Mouse (Mus musculus): ENCODE results near the gene Zbtb32. TPM values are rescaled to one million over a fixed set of nuclear protein-coding genes. Genes with fewer than 3 reads are reported as not detected.

Zbtb32 gene
- total RNA-seq (2021) = 0.33 and 0.71 TPM in 2 replicates
- long read RNA-seq = 0 reads

DNA sequence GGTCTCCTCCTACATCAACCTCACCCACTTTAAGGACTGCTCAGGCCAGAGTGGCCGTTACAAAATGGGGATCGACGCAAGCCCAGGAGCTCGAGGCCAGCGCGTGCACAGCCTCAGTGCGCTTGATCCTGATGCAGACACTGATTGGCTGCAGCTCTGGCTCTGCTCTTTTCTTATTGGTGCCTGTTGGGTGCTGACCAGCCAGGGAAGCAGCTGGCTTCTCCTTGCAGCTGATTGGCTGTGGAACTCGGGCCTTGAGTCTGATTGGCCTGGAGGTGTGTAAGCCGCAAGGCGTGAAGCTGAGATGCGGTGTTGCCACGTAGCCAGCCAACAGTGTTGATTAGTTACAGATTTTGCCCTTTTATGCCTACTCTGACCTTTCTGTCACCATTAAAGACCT lies at the start of gene Zbtb32:
Gene Zbtb32 (minus strand): TSS at position 124 of the 400 bp plus-strand sequence.
- DNase-seq = no peak

DNA sequence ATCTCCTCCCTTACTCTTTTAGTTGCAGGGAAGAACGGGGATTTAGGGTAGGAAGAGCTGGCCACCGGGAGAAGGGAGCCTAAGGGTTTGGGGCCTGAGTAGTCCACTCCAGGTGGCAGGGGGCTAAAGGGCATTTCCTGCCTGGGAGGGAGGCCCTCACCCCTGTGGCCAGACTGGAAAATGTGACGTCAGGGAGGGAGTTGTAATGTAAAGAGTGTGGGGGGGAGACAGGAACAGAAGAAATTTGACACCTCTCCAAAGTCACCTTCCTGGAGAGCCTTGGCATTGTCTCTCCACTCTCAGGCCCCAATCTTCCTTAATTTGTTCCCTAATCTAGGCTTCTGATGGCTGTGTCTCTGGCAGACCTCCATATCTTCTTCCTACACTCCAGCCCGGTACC lies 40.4 kb upstream of the Zbtb32 start:
- DNase-seq = no peak

DNA sequence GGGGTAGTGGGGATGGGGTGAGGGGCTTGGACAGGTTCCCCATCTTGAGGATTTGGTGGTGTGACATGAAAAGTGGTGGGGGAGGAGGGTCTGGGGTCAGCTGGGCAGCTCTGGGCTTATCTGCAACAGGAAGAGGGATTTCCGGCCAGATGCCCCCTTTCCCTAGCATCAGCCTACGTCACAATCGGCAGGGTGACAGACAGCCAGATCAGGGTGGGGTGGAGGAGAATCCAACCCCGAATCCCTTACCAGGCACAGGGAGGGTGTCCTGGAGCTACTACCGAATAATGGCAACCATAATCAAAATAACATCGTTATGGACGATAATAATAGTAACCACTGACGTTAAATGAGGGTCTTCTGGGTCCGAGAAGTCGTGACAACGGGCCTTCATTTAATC lies 37.7 kb upstream of the Zbtb32 start:
- no peak for DNase-seq

DNA sequence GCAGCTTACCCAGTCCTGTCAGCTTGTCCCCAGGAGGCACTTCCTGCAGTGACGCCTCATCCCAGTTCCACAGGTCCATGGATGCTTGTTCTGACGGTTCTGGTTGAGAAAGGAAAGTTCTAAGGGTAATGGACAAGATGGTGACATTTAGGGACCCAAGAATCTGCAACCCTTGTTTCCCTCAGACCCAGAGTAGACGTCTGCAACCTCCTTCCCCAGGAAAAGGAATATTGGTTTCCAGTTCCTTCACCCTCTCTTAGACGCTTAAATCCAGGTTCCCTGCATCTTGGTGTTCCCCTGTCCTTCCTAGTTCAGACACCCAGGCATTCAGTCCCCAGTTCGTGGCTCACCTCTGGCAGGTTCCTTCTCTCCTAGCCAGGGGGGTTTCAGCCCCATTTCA lies 37.0 kb upstream of the Zbtb32 start, which contains the start of gene Etv2:
Gene Etv2 (minus strand): TSS at position 101 of the 400 bp plus-strand sequence.
- no peak for DNase-seq

DNA sequence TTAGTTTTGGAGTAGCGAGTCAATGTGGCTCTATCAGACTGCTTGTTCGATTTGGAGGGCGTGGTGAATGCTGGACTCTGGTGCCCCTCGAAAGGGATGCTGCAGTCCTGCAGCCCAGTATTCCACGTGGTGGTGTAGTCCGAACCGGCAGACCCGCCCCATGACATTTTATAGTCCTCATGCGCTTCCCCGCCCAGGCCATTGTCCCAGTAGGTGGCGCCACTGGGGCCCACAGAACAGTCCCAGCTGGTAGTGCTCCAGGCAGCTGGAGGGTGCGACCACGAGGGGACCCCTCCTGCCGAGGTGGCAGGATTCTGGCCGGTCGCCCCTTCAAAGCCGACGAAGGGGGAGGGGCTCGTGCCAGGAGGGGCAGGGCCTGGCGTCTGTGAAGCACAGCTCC lies 35.9 kb upstream of the Zbtb32 start:
- DNase-seq = peak; percentile 58

DNA sequence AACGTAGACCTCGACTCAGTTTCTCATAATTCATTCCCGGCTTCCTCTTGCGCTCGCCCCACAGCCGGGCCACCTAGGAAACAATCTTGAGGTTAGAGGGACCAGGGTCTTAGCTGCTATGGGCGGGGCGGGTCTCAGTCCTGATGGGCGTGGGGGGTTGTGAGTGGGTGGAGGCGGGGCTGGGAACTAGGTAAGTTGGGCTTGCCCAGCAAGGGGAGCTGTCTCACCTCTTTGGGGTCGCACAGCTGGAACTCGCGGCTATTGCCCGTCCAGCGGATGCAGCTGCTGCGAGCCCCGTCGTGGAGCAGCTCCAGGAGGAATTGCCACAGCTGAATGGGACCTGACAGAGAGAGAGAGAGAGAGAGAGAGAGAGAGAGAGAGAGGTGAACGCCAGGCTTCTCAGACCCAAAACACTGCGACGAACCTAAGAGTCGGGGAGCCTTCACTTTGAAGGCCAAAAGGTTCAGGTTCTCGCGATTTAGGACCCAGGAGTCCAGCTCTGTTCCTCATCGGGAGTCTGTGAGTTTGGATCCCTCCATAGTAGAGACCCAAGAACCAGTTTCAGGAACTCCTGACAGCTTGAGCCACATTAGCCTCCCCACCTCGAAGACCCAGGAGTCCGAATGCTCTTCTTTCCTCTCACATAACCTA lies 35.2 kb upstream of the Zbtb32 start:
- no peak for DNase-seq

DNA sequence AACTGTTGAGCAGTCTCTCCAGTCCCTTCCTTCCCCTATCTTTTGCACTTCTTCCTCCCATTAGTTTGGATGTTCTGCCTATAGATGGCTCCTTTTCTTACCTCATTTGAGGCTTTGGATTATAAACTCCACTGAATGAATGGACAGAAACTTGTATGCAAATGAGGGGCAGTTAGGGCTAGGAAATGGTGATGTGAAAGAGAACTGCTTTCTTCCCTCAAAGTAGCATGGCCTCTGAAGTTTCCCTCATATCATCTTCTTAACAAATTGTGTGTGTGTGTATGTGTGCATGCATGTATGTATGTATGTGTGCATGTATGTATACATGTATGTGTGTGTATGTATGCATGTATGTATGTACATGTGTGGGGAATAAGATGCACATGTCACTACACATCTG lies 30.3 kb upstream of the Zbtb32 start:
- DNase-seq = no peak

DNA sequence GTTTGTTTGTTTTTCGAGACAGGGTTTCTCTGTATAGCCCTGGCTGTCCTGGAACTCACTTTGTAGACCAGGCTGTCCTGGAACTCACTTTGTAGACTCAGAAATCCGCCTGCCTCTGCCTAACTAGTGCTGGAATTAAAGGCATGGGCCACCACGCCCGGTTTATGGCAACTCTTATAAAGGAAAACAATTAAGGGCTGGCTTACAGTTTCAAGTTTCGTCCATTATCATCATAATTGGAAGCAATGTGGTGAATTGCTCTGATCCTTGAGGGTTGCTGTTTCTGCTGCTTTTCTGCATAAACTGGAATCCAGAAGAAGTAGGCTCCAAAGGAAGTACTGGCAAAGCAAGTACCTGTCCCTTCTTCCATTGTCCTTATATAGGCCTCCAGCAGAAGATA lies 27.9 kb upstream of the Zbtb32 start:
- DNase-seq = no peak

DNA sequence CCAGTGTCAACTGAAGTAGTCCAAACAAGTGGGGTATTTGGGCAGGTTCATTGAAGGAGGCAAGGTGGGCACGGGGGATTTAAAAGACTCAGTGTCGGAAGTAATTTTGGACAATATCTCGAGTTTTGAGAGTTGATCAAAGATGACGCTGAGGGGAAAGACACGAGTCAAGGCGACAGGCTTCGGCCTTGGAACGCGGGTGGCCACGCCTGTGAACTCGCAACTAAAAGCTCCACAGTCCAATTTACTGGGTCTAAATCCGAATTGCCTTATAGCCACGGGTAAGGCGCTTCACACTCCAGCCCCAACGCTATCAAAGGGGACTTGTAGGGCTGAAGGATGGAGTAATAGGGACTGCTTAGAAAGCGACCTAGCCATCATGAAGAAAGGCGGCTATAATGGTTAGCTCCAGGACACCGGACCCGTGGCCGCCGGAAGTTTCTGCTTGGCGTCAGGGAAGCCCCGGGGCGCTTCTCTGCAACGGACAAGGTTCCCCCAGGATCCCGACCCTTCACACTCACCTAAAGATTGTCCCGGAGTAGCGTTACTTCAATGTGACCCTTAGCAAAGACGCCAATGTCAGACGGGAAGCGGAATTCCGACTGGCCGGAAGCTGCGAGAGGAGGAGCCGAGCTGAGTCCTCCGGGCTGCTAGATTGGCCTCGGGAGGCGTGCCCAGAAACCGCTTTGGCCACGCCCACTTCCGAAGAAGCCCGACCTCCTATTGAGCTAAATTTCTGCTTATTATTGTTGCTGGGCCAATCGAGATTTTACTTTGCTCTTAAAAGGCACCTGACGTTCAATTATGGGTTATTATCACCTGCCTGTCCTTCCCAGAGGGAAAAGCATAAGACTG lies 27.0 kb upstream of the Zbtb32 start, which contains the start of gene Cox6b1:
Gene Cox6b1 (minus strand): TSS at position 622 of the 855 bp plus-strand sequence.
- DNase-seq = peak; percentile 86

DNA sequence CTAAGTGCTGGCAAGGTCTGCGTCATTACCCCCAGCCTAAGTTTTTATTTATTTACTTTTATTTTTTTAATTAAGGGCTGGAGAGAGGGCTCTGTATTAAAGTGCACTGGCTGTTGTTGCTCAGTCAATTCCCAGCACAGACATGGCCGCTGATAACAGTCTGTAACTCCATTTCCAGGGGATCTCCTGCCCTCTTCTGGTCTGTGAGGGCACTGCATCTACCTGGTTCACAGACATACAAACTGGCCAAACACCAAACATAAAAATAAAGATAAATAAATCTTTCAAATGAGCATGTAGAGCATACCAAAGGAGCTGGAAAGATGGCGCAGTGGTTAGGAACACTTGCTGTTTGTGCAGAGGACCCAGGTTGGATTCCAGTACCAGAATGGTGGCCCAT lies 20.5 kb upstream of the Zbtb32 start:
- peak; percentile 23 for DNase-seq

DNA sequence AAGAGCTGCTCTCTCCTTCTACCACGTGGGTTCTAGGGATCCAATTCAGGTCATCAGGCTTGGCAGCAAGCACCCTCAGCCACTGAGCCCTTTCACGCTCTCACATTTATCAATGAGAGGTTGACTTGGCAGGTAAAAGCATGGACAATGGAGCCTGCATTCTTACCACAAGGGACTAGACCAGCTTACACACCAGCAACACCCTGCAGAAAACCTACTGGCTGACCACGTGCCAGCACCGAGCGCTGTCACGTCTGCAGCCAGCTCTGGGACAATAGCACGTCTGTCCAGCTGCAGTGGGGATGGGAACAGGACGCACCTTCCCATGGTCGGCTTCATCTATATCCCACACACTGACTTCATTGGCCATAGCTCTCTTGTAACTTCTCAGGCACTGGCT lies 19.9 kb upstream of the Zbtb32 start:
- DNase-seq = no peak

DNA sequence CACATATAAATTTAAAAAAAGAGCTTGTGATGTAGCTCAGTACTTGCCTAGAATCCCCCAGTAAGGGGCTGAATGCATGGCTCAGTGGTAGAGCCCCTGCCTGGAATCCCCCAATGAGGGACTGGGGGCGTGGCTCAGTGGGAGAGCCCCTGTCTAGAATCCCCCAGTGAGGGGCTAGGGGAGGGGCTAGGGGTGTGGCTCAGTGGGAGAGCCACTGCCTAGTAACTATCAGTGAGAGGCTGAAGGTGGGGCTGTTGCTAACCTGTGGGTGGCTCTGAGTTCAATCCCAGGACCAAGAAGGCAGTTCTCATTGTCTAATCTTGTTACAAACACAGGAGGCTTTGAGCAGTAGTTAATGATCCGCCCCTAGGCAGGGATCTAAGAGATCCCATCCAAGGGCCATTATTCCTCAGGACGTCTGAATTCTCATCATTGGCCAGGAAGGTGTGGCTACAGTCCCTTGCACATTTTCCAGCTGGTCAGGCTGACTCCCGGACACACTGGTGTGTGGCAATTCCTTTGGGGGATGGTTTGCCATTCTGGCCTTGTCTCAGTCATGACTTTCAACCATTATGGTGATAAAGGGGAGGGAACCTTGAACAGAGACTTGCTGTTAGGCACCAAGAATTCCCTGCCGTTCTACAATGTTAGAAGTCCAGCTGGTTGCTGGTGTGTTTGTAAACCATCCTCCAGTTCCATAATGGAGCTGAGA lies 16.5 kb upstream of the Zbtb32 start:
- DNase-seq = no peak

DNA sequence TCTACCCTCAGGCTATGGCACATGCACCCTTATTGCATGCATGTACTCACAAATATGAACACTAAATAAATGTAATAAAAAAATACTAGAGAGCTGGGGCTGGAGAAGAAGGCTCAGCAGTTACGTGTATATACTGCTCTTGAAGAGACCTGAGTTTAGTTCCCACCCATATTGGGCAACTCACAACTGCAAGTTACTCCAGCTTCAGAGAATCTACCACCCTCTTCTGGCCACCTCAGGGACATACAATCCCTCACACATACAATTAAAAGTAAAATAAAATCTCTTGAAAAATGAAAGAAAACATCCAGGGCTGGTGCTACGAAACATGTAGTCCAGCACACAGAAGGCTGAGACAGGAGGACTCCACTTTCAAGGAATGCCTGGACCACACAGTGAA lies 15.7 kb upstream of the Zbtb32 start:
- DNase-seq = no peak

DNA sequence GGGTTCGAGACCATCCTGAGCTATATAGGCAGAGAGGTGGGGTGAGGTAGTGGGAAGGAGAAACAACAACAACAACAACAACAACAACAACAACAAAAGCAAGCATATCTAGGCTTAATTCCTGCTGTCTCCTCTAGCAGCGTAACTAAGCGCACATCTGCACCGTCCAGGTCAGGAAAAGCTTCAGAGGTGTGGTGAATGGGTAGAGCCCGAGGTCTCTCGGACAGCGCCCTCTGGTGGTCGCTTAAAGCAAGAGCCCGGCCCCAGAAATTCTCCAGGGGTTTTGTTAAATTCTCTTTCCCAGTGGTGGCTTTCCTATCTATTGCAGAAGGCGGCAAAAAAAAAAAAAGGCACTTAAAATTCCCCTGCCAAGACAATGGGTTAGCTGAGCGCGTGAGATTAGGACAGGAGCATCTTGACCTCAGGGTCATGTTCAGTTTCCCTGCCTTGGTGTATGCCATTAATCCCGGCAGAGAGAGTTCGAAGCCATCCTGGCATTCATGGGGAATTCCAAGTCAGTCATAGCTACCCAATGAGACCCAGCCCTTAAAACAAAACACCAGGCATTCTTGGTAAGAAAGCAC lies 14.9 kb upstream of the Zbtb32 start:
- DNase-seq = peak; percentile 65

DNA sequence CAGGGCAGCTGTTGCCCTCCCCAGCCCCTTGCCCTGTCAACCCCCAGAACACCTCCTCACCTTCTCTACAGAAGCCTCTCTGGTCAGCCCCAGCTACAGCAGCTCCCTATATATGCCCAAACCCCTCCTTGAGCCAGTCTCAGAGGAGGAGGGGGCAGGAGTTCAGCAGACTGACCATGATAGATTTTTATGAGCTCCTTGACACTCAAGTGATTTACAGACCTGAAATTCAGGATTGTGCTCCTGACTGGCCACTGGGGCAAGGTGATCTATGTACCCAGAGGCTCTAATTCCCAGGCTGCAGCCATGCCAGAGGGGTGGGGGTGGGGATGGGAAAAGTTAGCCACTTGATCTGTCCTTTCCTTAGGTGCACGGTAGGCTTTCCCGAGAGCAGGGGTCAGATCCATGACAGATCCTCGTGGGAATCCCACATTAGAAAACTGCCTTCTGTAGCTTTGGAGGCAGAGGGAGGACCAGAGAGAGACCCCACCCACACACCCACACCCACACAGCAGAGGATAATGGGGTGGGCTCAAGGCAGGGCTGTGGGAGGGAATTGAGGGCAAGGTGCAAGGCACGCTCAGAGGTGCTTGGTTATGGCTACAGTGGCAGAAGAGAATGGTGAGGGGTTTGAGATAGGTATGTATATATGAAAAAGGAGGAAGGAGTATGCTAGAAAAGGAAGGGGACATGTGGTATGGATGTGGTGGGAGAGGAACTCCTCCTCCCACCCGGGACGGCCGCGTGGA lies 14.1 kb upstream of the Zbtb32 start, which contains the start of gene Upk1a:
Gene Upk1a (minus strand): TSS at position 194 of the 749 bp plus-strand sequence.
- no peak for DNase-seq

DNA sequence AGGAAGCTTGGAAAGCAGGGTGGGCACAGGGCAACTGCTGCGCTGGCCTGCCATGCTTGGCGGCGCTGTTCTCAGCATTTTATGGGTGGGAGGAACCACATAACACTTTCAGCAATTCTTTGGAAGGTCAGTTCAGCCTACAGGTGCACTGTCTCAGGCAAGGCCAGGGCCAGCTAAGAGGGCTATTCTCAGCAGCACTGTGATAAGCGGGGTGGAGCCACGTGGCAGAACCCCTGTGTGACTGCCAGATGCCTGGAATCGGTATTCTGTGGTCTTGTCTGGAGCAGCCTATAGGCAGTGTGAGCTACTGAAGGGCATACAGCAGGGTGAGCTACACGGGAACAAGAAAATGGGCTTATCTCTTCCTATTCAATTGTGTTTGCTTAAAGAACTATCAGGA lies 11.3 kb upstream of the Zbtb32 start:
- no peak for DNase-seq

DNA sequence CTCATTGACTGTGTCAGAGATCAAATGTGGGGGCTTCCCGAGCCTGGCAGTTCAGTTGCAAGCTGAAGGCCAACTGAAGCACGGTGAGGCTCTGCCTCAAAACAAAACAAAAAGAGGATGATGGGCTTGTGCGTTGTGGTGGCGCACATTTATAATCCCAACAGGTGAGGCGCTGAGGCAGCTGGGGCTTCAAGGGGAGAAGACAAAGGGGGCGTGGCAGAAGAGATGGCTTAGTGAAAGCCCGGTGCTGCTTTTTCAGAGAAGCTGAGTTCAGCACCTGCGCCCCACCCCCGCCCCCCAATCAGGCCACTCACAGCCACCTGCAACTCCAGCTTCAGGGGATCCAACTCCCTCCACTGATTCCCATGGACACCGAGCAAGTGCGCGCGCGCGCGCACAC lies 9.8 kb upstream of the Zbtb32 start:
- DNase-seq = no peak

DNA sequence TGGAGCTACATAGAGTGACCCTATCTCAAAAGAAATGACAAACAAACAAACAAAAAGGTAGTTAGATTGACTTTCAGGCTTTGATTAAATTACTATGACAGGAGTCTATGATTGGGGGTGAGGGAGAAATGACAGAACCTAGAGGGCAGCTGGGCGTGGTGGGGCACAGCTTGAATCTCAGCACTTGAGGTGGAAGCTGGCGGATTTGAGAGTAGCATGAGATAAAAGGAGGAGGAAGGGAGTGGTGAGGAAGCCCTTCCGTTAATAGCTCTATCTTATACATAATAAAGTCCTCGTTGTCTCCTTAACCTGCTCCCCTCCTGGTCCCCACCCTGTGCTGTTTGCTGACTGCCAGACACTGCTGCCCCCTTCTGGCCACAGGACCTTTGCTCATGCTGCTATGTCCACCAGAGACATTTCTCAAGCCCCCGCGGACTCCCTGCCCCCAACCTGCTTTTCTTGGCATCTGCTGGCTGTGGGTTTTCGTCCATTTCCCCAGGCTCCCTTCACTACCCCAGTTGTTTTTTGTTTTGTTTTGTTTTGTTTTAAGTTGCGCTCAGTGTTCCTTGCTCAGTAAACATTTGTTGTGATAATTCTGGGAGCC lies 9.1 kb upstream of the Zbtb32 start:
- DNase-seq = peak; percentile 62

DNA sequence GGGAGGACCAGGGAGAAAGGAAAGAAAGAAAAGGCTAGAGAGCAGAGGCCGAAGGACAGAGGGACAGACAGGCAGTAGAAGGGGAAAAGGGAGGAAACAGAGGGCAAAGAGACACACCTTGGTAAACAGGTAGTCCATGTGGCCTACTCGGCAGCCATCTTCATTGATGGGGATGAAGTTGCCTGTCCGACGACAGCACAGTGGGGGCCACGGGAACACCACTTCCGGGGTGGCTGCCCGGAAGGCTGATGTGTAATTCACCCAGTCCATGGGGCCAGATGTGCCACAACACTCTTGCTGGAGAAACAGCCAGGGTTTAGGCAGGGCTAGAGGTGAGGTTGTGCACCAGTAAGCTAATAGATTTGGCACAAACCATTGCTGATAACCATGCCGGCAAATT lies 6.2 kb upstream of the Zbtb32 start:
- no peak for DNase-seq

DNA sequence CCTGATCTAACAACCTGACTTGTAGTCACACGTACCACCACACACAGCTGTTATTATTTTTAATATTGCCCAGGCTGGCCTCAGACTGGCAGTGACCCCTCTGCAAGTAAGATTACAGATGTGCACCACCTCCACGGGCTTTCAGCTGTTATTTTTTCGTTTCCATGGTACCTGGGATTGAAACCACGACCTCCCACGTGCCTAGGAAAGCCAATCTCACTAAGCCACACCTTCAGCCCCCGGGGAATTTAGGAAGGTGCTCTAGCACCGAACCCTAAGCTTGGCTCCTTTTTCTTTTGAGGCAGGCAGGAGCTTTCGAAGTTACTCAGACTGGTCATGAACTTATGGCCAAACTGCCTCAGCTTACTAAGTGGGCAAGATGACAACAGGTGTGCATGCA lies 5.7 kb upstream of the Zbtb32 start:
- DNase-seq = no peak

DNA sequence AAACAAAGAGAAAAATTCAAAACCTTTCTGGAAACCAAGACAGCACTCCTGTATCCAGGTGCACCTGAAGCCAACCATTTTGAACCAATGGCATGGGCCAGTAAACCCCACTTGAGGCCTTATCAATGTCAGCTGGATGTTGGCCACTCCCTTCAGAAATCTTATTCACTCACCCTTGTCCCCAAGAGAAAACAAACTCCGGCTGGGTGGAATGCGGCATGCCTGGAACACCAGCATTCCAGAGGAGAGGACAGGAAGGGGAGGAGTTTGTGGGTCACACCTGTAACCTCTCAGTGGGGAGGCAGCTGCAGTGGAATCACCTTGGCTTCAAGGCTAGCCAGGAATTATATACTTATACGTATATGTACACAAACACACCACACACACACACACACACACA lies 3.9 kb upstream of the Zbtb32 start:
- DNase-seq = no peak

Data from adrenal gland, postnatal 25 days (tissue).